Mouse (Mus musculus): Measurements from ENCODE around the gene Fstl3. TPM values are rescaled to one million over a fixed set of nuclear protein-coding genes. Genes with fewer than 3 reads are reported as not detected.

Gene Fstl3
- polyA plus RNA-seq, 1 experiment from 2014 or later: 21.2 TPM

- Histone ChIP-seq H3K4me3 (no peak overlapping the region), H3K9ac (no peak overlapping the region), H3K9me3 (no peaks in the 10 kb centered on the region), H3K27ac (no peak overlapping the region), H3K4me1 (peaks cover 47% of the 10 kb centered on the region), H3K36me3 (no peaks in the 10 kb centered on the region), H3K27me3 (peaks cover 27% of the 10 kb centered on the region), H3K4me2 (no peak overlapping the region)
- WGBS: 6% methylated on average over 2 of the region's 2 CpGs
- no peak for ATAC-seq (ENCODE audit: insufficient number of reproducible peaks, low FRiP score, low TSS enrichment, low read depth)
Measured at GRCm38 (mm10) chr10:79779193-79779592, 2.1 kb downstream of the Fstl3 start.

- Histone ChIP-seq H3K4me1 (peaks cover 47% of the 10 kb centered on the region), H3K27ac (peak overlapping the region; percentile 51; the same call in 1 of the 2 replicates), H3K9me3 (no peaks in the 10 kb centered on the region), H3K9ac (no peak overlapping the region), H3K4me3 (peak overlapping the region; percentile 43), H3K4me2 (peak overlapping the region; percentile 80), H3K36me3 (no peaks in the 10 kb centered on the region), H3K27me3 (peaks cover 34% of the 10 kb centered on the region)
- WGBS: under 1% methylated on average over 54 of the region's 55 CpGs
- peak; percentile 86 for ATAC-seq (ENCODE audit: insufficient number of reproducible peaks, low FRiP score, low TSS enrichment, low read depth)
Measured at GRCm38 (mm10) chr10:79779784-79780663, 3.0 kb downstream of the Fstl3 start.

DNA sequence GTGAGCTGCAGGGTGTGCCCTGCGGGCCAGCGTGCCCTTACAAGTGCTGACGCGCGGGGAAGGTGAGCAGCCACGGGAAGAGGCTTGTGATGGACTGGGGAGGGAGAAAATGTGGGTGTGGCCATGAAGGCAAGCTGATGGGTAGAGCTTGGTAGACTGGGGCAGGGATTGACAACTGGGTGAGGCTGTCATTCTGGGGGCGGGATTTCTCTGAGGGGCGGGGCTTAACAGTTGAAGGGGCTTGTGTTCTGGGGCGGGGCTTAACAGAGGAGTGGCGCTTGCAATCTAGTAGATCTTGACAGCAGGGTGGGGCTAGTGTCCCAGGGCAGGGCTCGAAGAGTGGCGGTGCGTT, 3.6 kb downstream of the Fstl3 start:
- H3K4me1 ChIP-seq: peaks cover 47% of the 10 kb centered on the region
- H3K27ac ChIP-seq: 0 out of 2 replicates have a peak overlapping the region, but pooled peaks have one; percentile 43
- no peak overlapping the region for H3K9ac ChIP-seq
- H3K36me3 ChIP-seq: no peaks in the 10 kb centered on the region
- no peaks in the 10 kb centered on the region for H3K9me3 ChIP-seq
- H3K27me3 ChIP-seq: peaks cover 34% of the 10 kb centered on the region
- ATAC-seq (ENCODE audit: insufficient number of reproducible peaks, low FRiP score, low TSS enrichment, low read depth): no peak
- H3K4me2 ChIP-seq: peak overlapping the region; percentile 80
- H3K4me3 ChIP-seq: peak overlapping the region; percentile 43
- under 1% methylated on average over 13 of the region's 13 CpGs for WGBS

- H3K4me3 ChIP-seq: peak overlapping the region; percentile 43
- no peaks in the 10 kb centered on the region for H3K36me3 ChIP-seq
- WGBS: 28% methylated on average over 21 of the region's 21 CpGs
- H3K9me3 ChIP-seq: no peaks in the 10 kb centered on the region
- no peak for ATAC-seq (ENCODE audit: insufficient number of reproducible peaks, low FRiP score, low TSS enrichment, low read depth)
- peaks cover 34% of the 10 kb centered on the region for H3K27me3 ChIP-seq
- H3K4me1 ChIP-seq: peaks cover 47% of the 10 kb centered on the region
- peak overlapping the region; percentile 80 for H3K4me2 ChIP-seq
- peak overlapping the region; percentile 43; the same call in 1 of the 2 replicates for H3K27ac ChIP-seq
- no peak overlapping the region for H3K9ac ChIP-seq
Measured at GRCm38 (mm10) chr10:79781139-79781538, 4.1 kb downstream of the Fstl3 start.

GRCm38 (mm10) chr10:79781956-79782355, 4.9 kb downstream of the Fstl3 start:
- Histone ChIP-seq H3K4me1 (peaks cover 42% of the 10 kb centered on the region), H3K36me3 (no peaks in the 10 kb centered on the region), H3K4me3 (0 out of 2 replicates have a peak overlapping the region, but pooled peaks have one; percentile 43), H3K4me2 (no peak overlapping the region), H3K9me3 (no peaks in the 10 kb centered on the region), H3K27ac (no peak overlapping the region), H3K9ac (no peak overlapping the region), H3K27me3 (peaks cover 34% of the 10 kb centered on the region)
- 45% methylated on average over 5 of the region's 5 CpGs for WGBS
- no peak for ATAC-seq (ENCODE audit: insufficient number of reproducible peaks, low FRiP score, low TSS enrichment, low read depth)

- H3K27me3 ChIP-seq: peaks cover 34% of the 10 kb centered on the region
- 60% methylated on average over 7 of the region's 7 CpGs for WGBS
Measured at GRCm38 (mm10) chr10:79783050-79783449, 6.0 kb downstream of the Fstl3 start.

DNA sequence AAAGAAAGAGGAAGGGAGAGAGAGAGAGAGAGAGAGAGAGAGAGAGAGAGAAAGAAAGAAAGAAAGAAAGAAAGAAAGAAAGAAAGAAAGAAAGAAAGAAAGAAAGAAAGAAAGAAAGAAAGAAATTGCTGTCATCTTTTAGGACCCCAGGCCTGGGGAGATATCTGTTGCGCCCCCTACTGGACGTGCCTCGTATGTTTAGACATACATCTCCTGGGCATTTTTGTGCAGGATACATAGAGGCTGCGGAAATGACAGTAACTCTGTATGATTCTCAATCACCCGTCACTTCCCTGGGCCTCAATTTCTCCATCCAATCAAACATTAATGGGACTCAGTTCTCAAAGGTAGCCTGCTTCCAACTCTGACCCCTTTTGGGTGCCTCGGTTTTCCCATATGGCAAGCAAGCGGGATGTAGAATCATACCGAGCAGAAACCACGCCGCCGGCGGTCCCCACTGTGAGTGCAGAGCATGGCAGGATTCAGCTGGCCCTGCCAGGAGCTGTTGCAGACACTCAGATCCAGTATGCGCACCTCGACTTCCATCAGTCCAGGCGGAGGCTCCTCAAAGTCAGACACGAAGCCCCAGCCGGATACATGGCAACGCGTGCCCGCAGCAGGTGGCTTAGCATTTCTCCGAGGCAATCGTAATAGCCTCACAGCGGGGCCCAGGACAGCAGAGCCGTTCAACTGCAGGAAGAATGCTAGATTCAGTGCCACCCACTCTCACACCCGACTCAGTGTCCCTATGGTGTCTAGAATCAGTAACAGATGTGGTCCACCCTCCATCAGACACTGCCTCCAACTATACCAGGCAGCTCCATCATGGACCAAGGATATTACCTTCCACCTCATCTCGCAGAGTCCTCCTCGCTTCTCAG, 7.1 kb downstream of the Fstl3 start:
- 36% methylated on average over 27 of the region's 27 CpGs for WGBS
- no peak overlapping the region for H3K27ac ChIP-seq
- no peaks in the 10 kb centered on the region for H3K36me3 ChIP-seq
- ATAC-seq (ENCODE audit: insufficient number of reproducible peaks, low FRiP score, low TSS enrichment, low read depth): no peak
- no peak overlapping the region for H3K4me2 ChIP-seq
- no peak overlapping the region for H3K9ac ChIP-seq
- H3K4me1 ChIP-seq: peaks cover 23% of the 10 kb centered on the region
- H3K9me3 ChIP-seq: no peaks in the 10 kb centered on the region
- H3K27me3 ChIP-seq: peaks cover 29% of the 10 kb centered on the region
- no peak overlapping the region for H3K4me3 ChIP-seq

More at GRCm38 (mm10) chr10:79783050-79783449, 6.0 kb downstream of the Fstl3 start:
- Histone ChIP-seq H3K4me3 (no peak overlapping the region), H3K4me1 (peaks cover 31% of the 10 kb centered on the region), H3K9me3 (no peaks in the 10 kb centered on the region), H3K27ac (no peak overlapping the region), H3K9ac (no peak overlapping the region), H3K4me2 (no peak overlapping the region), H3K36me3 (no peaks in the 10 kb centered on the region)
- ATAC-seq (ENCODE audit: insufficient number of reproducible peaks, low FRiP score, low TSS enrichment, low read depth): no peak

- H3K4me2 ChIP-seq: no peak overlapping the region
- WGBS: 34% methylated on average over 7 of the region's 7 CpGs
- no peak overlapping the region for H3K4me3 ChIP-seq
- ATAC-seq (ENCODE audit: insufficient number of reproducible peaks, low FRiP score, low TSS enrichment, low read depth): no peak
- H3K9me3 ChIP-seq: no peaks in the 10 kb centered on the region
- H3K27ac ChIP-seq: no peak overlapping the region
- no peak overlapping the region for H3K9ac ChIP-seq
- H3K4me1 ChIP-seq: peaks cover 4% of the 10 kb centered on the region; the same call in 1 of the 2 replicates
- peaks cover 8% of the 10 kb centered on the region for H3K27me3 ChIP-seq
- H3K36me3 ChIP-seq: no peaks in the 10 kb centered on the region
Measured at GRCm38 (mm10) chr10:79788386-79789158, 11.5 kb downstream of the Fstl3 start.

GRCm38 (mm10) chr10:79789581-79789980, 12.5 kb downstream of the Fstl3 start:
- no peak overlapping the region for H3K27ac ChIP-seq
- H3K9ac ChIP-seq: no peak overlapping the region
- no peak overlapping the region for H3K4me3 ChIP-seq
- WGBS: 66% methylated on average over 2 of the region's 2 CpGs
- no peak overlapping the region for H3K4me2 ChIP-seq
- no peaks in the 10 kb centered on the region for H3K36me3 ChIP-seq
- H3K9me3 ChIP-seq: no peaks in the 10 kb centered on the region
- H3K4me1 ChIP-seq: peaks cover 14% of the 10 kb centered on the region
- peaks cover 3% of the 10 kb centered on the region for H3K27me3 ChIP-seq
- no peak for ATAC-seq (ENCODE audit: insufficient number of reproducible peaks, low FRiP score, low TSS enrichment, low read depth)

DNA sequence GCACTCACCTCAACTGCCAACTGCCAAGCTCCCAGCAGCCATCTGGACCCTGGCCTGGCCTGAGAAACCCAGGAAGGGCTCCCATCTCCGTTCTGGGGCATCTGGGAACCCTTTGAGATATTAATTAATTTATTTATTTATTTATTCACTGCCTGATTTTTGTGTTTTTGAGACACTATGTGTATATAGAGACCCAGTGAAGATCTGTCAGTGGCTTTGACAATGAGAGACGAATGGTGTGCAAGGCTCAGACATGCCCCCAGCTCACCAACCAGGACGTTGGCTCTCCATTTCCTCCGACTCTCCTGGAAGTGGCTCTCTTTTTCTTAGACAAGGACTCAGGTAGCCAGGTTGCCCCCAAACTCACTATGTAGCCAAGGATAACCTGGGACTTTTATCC, 13.8 kb downstream of the Fstl3 start, which contains the start of gene Prss57:
Prss57 (minus strand) TSS at position 101 of the 400 bp plus-strand sequence.
- 79% methylated on average over 4 of the region's 4 CpGs for WGBS
- Histone ChIP-seq H3K9me3 (no peaks in the 10 kb centered on the region), H3K4me1 (peaks cover 22% of the 10 kb centered on the region), H3K4me2 (no peak within 1 kb of the TSS), H3K9ac (no peak within 1 kb of the TSS), H3K27ac (no peak within 1 kb of the TSS), H3K27me3 (no peaks in the 10 kb centered on the region), H3K36me3 (no peaks in the 10 kb centered on the region), H3K4me3 (no peak within 1 kb of the TSS)
- no peak for ATAC-seq (ENCODE audit: insufficient number of reproducible peaks, low FRiP score, low TSS enrichment, low read depth)

DNA sequence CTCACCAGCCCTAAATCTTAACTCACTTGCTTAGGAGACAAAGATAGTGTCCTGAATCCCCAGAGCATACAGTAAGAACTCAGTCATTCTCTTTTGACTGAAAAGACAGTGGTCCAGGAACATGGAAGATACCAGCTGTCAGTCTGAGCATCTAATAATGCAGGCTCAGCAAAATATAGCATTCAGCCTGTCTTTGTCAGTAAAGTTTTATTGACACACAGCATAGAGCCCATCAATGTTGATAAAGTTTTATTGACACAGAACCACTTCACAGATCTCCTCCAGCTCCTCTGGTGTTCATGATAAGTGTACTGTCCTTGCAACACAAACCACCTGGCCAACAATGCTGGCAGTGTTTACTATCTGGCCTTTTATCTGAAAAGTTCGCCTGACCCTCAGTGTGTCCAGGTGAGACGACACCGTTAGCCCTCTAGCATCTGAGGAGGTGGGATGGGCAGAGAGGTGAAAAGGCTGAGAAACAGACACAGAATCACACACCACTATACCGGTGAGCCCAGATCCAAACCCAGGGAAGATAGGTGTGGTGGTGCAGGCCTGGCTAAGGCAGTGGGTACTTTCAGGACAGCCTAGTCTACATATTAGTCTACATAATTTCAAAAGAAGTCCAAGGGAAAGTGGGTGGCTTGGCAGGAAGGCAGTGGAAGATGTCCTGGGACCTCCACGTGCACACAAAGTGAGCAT, 15.4 kb downstream of the Fstl3 start:
- Histone ChIP-seq H3K9ac (no peak overlapping the region), H3K9me3 (no peaks in the 10 kb centered on the region), H3K36me3 (no peaks in the 10 kb centered on the region), H3K4me2 (no peak overlapping the region), H3K27me3 (no peaks in the 10 kb centered on the region), H3K4me3 (0 out of 2 replicates have a peak overlapping the region, but pooled peaks have one; percentile 96), H3K4me1 (peaks cover 31% of the 10 kb centered on the region), H3K27ac (no peak overlapping the region)
- WGBS: 84% methylated on average over 5 of the region's 5 CpGs
- ATAC-seq (ENCODE audit: insufficient number of reproducible peaks, low FRiP score, low TSS enrichment, low read depth): no peak
